Mouse (Mus musculus): ENCODE measurements around the gene Gpr3.

The Gpr3 gene

GRCm38 (mm10) chr4:133170056-133170524 is 42.2 kb downstream of the Gpr3 start:
- no peak for DNase-seq (ENCODE audit: low spot score)

GRCm38 (mm10) chr4:133169237-133170055 is 42.9 kb downstream of the Gpr3 start:
- DNase-seq (ENCODE audit: low spot score), result no peak

- peak; percentile 36 for DNase-seq (ENCODE audit: low spot score)
These were observed 45.6 kb downstream of the Gpr3 start for GRCm38 (mm10) chr4:133166773-133167172.

GRCm38 (mm10) chr4:133162196-133162595 is 50.1 kb downstream of the Gpr3 start:
- DNase-seq (ENCODE audit: low spot score), result no peak

- no peak for DNase-seq (ENCODE audit: low spot score)
These were observed 51.5 kb downstream of the Gpr3 start for GRCm38 (mm10) chr4:133160821-133161220.

- no peak for DNase-seq (ENCODE audit: low spot score)
These were observed 52.1 kb downstream of the Gpr3 start for GRCm38 (mm10) chr4:133160211-133160610.

GRCm38 (mm10) chr4:133159646-133160045 is 52.7 kb downstream of the Gpr3 start:
- no peak for DNase-seq (ENCODE audit: low spot score)

Measured in testis, postnatal 14 days (tissue).